12 mouse cellular contexts compared by ENCODE assay signal in genomic region chr14:27808523-27809114, GRCm38 (mm10).
A peak's percentile ranks its signal among the peaks of the same experiment; 100 is the strongest.
DNase-seq lines count a peak whose midpoint lies in the region; ATAC-seq and TF ChIP-seq lines count a peak whose summit lies in the region.
"Had no signal": no experiment of that assay in that cellular context is flagged by ENCODE, and none has a peak within 500 bp of the region (broad histone marks: within the 10 kb centered on the region; RNA-seq: fewer than 3 reads in every experiment).

No protein-coding gene starts in this region.

- intact Hi-C loops in left cerebral cortex, postnatal 25 days (cut with DNase I), result loop anchor here (2.0 to 10.0 kb wide), 2 partner anchors 166 to 698 kb away; no protein-coding TSS in a partner anchor

- H3K4me2 ChIP-seq in heart, embryonic 12.5 days, result no peak overlapping the region
- no peak overlapping the region for H3K4me2 ChIP-seq in lung, embryonic 14.5 days
- H3K4me2 ChIP-seq in embryonic facial prominence, embryonic 14.5 days (ENCODE audit: low read depth, low read length), result no peak overlapping the region
- peak overlapping the region; percentile 28 for H3K4me2 ChIP-seq in limb, embryonic 15.5 days
- H3K4me2 ChIP-seq: liver, embryonic 15.5 days had no signal

- no peak overlapping the region for H3K27ac ChIP-seq in heart, embryonic 12.5 days (ENCODE audit: poor library complexity, severe bottlenecking)
- H3K27ac ChIP-seq in lung, embryonic 14.5 days (ENCODE audit: low read depth), result no peak overlapping the region
- H3K27ac ChIP-seq in embryonic facial prominence, embryonic 14.5 days (replicated peaks; ENCODE audit: low read depth, low read length), result peak overlapping the region; percentile 45; the same call in 1 of the 2 replicates
- peak overlapping the region; percentile 4; the same call in 1 of the 2 replicates for H3K27ac ChIP-seq in limb, embryonic 15.5 days
- H3K27ac ChIP-seq: liver, embryonic 15.5 days had no signal

- H3K27me3 ChIP-seq in heart, embryonic 12.5 days (replicated peaks), result no peaks in the 10 kb centered on the region
- H3K27me3 ChIP-seq in lung, embryonic 14.5 days (ENCODE audit: insufficient read depth, low read length), result no peaks in the 10 kb centered on the region
- no peaks in the 10 kb centered on the region for H3K27me3 ChIP-seq in embryonic facial prominence, embryonic 14.5 days (replicated peaks; ENCODE audit: control insufficient read depth, insufficient read depth, low read length)
- peaks cover 6% of the 10 kb centered on the region; the same call in 1 of the 2 replicates for H3K27me3 ChIP-seq in limb, embryonic 15.5 days
- H3K27me3 ChIP-seq: liver, embryonic 15.5 days had no signal

- no peak for TF ChIP-seq CTCF in lung, embryonic 14.5 days (IDR thresholded peaks at IDR 0.05; ENCODE audit: low read depth)

- peaks cover 13% of the 10 kb centered on the region for H3K4me1 ChIP-seq in heart, embryonic 12.5 days (replicated peaks)
- H3K4me1 ChIP-seq in lung, embryonic 14.5 days (ENCODE audit: insufficient read depth), result 0 out of 2 replicates have a peak, but pooled peaks cover 3% of the 10 kb centered on the region
- H3K4me1 ChIP-seq in embryonic facial prominence, embryonic 14.5 days (ENCODE audit: control insufficient read depth, insufficient read depth, low read length), result peaks cover 17% of the 10 kb centered on the region
- H3K4me1 ChIP-seq in limb, embryonic 15.5 days, result peaks cover 14% of the 10 kb centered on the region; the same call in 1 of the 2 replicates
- H3K4me1 ChIP-seq: liver, embryonic 15.5 days had no signal

- 46% methylated on average over 10 of the region's 10 CpGs for WGBS in heart, embryonic 12.5 days
- WGBS in lung, embryonic 14.5 days, result 40% methylated on average over 10 of the region's 10 CpGs
- WGBS in embryonic facial prominence, embryonic 14.5 days, result 49% methylated on average over 10 of the region's 10 CpGs
- 24% methylated on average over 10 of the region's 10 CpGs for WGBS in limb, embryonic 15.5 days

- no peak overlapping the region for H3K9ac ChIP-seq in heart, embryonic 12.5 days
- H3K9ac ChIP-seq in lung, embryonic 14.5 days, result no peak overlapping the region
- no peak overlapping the region for H3K9ac ChIP-seq in embryonic facial prominence, embryonic 14.5 days (ENCODE audit: low read depth, low read length)
- no peak overlapping the region for H3K9ac ChIP-seq in limb, embryonic 15.5 days
- H3K9ac ChIP-seq: liver, embryonic 15.5 days had no signal

- no peak for ATAC-seq in heart, embryonic 12.5 days (ENCODE audit: insufficient number of reproducible peaks, low FRiP score)
- ATAC-seq in lung, embryonic 14.5 days (ENCODE audit: insufficient read depth), result no peak
- ATAC-seq in embryonic facial prominence, embryonic 14.5 days (ENCODE audit: low read depth), result no peak
- ATAC-seq in limb, embryonic 15.5 days (ENCODE audit: insufficient number of reproducible peaks, low FRiP score, low TSS enrichment, low read depth), result no peak
- ATAC-seq: inflammation-experienced regulatory T-cells, adult 6 months; midbrain, embryonic 16.5 days had no signal

- DNase-seq in heart, adult 11 months, result peak; percentile 21
- peak; percentile 29 for DNase-seq in lung, embryonic 14.5 days
- DNase-seq in lung, postnatal 10 days, result no peak
- DNase-seq in embryonic facial prominence, embryonic 14.5 days (ENCODE audit: low spot score), result no peak
- no peak for DNase-seq in left cerebral cortex, postnatal 25 days (ENCODE audit: low spot score in 2 of 2)
- DNase-seq: thymus, adult 18-20 months had no signal

- H3K4me3 ChIP-seq in heart, embryonic 12.5 days, result no peak overlapping the region
- no peak overlapping the region for H3K4me3 ChIP-seq in lung, embryonic 14.5 days (ENCODE audit: low read depth, low read length)
- H3K4me3 ChIP-seq in embryonic facial prominence, embryonic 14.5 days (ENCODE audit: low read depth, low read length), result no peak overlapping the region
- H3K4me3 ChIP-seq in limb, embryonic 15.5 days, result 0 out of 2 replicates have a peak overlapping the region, but pooled peaks have one; percentile 5
- H3K4me3 ChIP-seq: liver, embryonic 15.5 days had no signal

- H3K9me3 ChIP-seq in heart, embryonic 12.5 days (replicated peaks), result no peaks in the 10 kb centered on the region
- H3K9me3 ChIP-seq in lung, embryonic 14.5 days (ENCODE audit: low read depth, low read length), result no peaks in the 10 kb centered on the region
- no peaks in the 10 kb centered on the region for H3K9me3 ChIP-seq in embryonic facial prominence, embryonic 14.5 days (ENCODE audit: control insufficient read depth, low read length)
- H3K9me3 ChIP-seq in limb, embryonic 15.5 days, result no peaks in the 10 kb centered on the region
- H3K9me3 ChIP-seq: liver, embryonic 15.5 days had no signal

- no peaks in the 10 kb centered on the region for H3K36me3 ChIP-seq in heart, embryonic 12.5 days
- H3K36me3 ChIP-seq in lung, embryonic 14.5 days (ENCODE audit: insufficient read depth), result no peaks in the 10 kb centered on the region
- no peaks in the 10 kb centered on the region for H3K36me3 ChIP-seq in embryonic facial prominence, embryonic 14.5 days (ENCODE audit: control insufficient read depth, insufficient read depth, low read length)
- H3K36me3 ChIP-seq in limb, embryonic 15.5 days, result no peaks in the 10 kb centered on the region
- H3K36me3 ChIP-seq: G1E; liver, embryonic 15.5 days had no signal

Comparison
In these comparisons a context has a peak if more than half of its experiments do, and no peak if none do; other contexts are left out.
1. DNase-seq: peak in heart, adult 11 months (single experiment) and lung, embryonic 14.5 days (single experiment); none in lung, postnatal 10 days (single experiment), embryonic facial prominence, embryonic 14.5 days (single experiment) and left cerebral cortex, postnatal 25 days (0 of 2).
2. H3K27ac ChIP-seq: peak in embryonic facial prominence, embryonic 14.5 days (single experiment) and limb, embryonic 15.5 days (single experiment); none in heart, embryonic 12.5 days (single experiment) and lung, embryonic 14.5 days (single experiment).